Mouse (Mus musculus) left cerebral cortex, postnatal 14 days (tissue): ENCODE data around the gene Sema6d. TPM values are rescaled to one million over a fixed set of nuclear protein-coding genes. Genes with fewer than 3 reads are reported as not detected.
A peak's percentile ranks its signal among the peaks of the same experiment; 100 is the strongest.

ENCODE experiments used
- DNase-seq, 2 experiments: peaks; one replicate each; pipeline ENCODE4 v3.0.0; 2021 to 2022; ENCODE audit warnings: low spot score in 2 of 2, mixed read lengths in 1 of 2
- intact Hi-C: fragments of 180-260 bp; cut with DNase I; formaldehyde crosslinking; loops from one replicate; pipeline ENCODE4 v1.15.1; 2025
- long read RNA-seq, 2 experiments: library from polyadenylated mRNA; stranded (forward); transcript quantifications; one replicate each; pipeline ENCODE4 v2.0.0; 2021
- total RNA-seq, 2 experiments: library from RNA; stranded (reverse); gene quantifications; 2 replicates each; pipeline ENCODE4 v1.2.3; 2021

The Sema6d gene
- 10 to 100 TPM; 52.4 to 63.3 TPM for total RNA-seq
- long read RNA-seq, experiment 1, full-length matches to known transcripts = 2 of 17 reads
- long read RNA-seq, experiment 1, partial matches to known transcripts = 12 of 17 reads
- long read RNA-seq, experiment 1, other reads (novel, unspliced or antisense) = 3 of 17 reads
- long read RNA-seq, experiment 2, full-length matches to known transcripts = 1 of 12 reads
- long read RNA-seq, experiment 2, partial matches to known transcripts = 3 of 12 reads
- long read RNA-seq, experiment 2, other reads (novel, unspliced or antisense) = 8 of 12 reads

- DNase-seq = peak; percentile 12 to 43
Measured at GRCm38 (mm10) chr2:124089813-124090230, at the start of gene Sema6d. Gene Sema6d, plus strand, starts transcription at chr2:124089969.

GRCm38 (mm10) chr2:124059910-124060309, 29.9 kb upstream of the Sema6d start:
- no peak for DNase-seq
- intact Hi-C loops = no loop called here

More at GRCm38 (mm10) chr2:124089813-124090230, at the start of gene Sema6d:
- intact Hi-C loops = loop anchor here (2.0 to 10.0 kb wide), 3 partner anchors 779 to 1265 kb away; no protein-coding TSS in a partner anchor

GRCm38 (mm10) chr2:124068380-124068779, 21.4 kb upstream of the Sema6d start:
- intact Hi-C loops = no loop called here
- peak in 1 of 2 experiments; percentile 22 for DNase-seq

DNA sequence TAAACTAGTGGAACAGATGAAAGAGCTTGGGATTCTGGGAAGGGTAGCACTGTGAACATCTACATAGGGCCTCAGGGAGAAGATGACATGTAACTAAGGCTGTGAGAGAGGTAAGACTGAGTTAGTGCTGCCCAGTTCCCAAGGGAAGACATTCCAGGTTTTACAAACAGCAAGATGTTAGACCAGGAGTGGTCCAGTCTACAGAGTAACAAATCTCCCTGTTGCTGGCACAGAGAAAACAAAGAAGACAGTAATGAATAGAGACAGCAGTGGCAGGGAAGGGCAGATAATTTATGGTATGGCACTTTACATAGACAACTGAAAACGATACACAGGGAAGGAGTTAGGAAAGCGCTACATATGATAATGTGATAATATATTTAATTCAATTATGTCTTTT, 19.1 kb upstream of the Sema6d start:
- intact Hi-C loops = no loop called here
- DNase-seq = no peak

GRCm38 (mm10) chr2:124071380-124071779, 18.4 kb upstream of the Sema6d start:
- intact Hi-C loops = no loop called here
- no peak for DNase-seq

DNA sequence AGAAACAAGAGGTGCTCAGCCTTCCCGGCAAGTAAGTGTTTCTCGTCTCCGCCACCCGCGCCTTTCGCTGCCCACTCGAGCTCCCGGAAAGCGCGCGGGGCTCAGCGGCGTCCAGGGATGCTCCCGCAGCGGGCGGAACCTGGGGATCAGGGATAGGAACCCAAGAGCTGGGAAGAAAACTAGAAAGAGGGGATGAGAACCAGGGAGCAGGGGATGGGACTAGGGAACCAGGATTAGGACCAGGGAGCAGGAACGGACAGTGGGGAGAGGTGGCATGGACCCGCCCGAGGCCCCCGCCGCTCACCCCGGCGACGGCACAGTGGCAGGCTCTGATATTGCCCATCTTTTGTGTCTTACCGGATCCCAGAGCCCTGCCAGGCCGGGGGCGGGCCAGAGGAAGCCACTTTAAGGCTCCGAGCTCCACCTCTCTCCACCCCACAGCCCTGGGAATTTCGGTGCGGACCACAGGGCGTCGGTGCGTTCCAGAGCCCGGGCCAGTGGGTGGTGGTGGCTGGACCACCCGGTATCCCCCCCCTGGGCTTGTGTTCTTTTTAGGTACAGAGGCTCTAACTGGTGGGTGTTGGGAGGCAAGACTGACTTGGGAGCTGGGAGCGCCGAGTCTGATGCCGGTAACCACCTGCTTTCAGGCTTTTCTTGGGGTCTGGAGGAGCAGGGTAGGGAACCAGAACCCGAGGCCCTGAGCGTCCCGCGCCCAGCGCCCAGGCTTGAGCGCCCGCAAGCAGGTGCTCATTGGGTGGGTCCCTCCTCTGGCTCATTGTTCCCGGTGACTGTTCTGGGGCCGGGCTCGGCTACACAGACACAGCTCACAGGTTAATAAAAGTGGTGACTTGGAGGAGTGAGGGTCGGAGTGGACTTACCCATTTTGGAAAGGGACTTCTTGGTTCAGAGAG, 717 bp downstream of the Sema6d start:
- intact Hi-C loops = loop anchor here (2.0 to 10.0 kb wide), 3 partner anchors 780 to 1266 kb away; no protein-coding TSS in a partner anchor

GRCm38 (mm10) chr2:124099697-124100096, 9.9 kb downstream of the Sema6d start:
- intact Hi-C loops = loop anchor here (2.0 to 10.0 kb wide), 6 partner anchors 515 to 1275 kb away; no protein-coding TSS in a partner anchor

More for the DNA sequence above, 717 bp downstream of the Sema6d start:
- DNase-seq = peak; percentile 20 to 41

GRCm38 (mm10) chr2:124100486-124101200, 10.9 kb downstream of the Sema6d start:
- intact Hi-C loops = loop anchor here (2.0 to 10.0 kb wide), 4 partner anchors 514 to 1114 kb away; no protein-coding TSS in a partner anchor
- DNase-seq = peak; percentile 61 to 77

More at GRCm38 (mm10) chr2:124099697-124100096, 9.9 kb downstream of the Sema6d start:
- no peak for DNase-seq

DNA sequence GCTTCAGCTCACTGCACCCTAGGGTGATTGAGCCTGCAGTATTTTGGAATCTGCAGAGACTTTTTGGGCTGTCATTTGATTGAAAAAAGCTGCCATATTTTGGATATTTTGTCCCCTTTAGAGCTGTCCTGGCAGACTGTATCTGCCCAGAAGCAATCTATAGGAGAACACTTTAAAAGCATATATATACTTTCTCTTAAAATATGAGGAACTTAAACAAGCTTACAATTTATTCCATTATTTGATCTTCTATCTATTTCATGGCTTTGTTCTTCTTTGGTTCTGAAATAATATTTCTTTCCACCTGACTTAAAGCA, 11.4 kb downstream of the Sema6d start:
- no peak for DNase-seq
- intact Hi-C loops = loop anchor here (2.0 to 10.0 kb wide), 4 partner anchors 514 to 1114 kb away; no protein-coding TSS in a partner anchor

DNA sequence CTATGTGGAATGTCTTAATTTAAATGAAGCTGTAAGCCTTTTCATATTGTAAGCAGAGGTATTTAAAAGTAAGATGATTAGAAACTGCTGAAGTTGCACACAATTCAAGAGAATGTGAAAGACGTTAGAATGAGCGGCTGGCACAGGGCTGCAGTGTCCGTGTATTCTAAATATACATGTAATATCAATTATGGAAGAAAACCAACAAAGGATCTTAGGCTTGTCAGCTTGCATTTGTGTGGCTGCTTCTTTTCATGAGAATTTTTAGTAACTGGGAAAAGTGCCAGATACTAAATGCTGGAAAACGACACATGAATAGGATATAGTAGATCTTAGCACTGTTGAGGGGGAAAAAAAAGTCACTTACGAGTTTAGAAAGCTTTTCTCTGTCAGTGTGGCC, 11.8 kb downstream of the Sema6d start:
- DNase-seq = peak; percentile 7 to 34
- intact Hi-C loops = loop anchor here (2.0 to 10.0 kb wide), 4 partner anchors 513 to 1113 kb away; no protein-coding TSS in a partner anchor

GRCm38 (mm10) chr2:124103277-124103676, 13.5 kb downstream of the Sema6d start:
- intact Hi-C loops = loop anchor here (10.0 kb wide), 3 partner anchors 512 to 1112 kb away; no protein-coding TSS in a partner anchor
- DNase-seq = no peak

DNA sequence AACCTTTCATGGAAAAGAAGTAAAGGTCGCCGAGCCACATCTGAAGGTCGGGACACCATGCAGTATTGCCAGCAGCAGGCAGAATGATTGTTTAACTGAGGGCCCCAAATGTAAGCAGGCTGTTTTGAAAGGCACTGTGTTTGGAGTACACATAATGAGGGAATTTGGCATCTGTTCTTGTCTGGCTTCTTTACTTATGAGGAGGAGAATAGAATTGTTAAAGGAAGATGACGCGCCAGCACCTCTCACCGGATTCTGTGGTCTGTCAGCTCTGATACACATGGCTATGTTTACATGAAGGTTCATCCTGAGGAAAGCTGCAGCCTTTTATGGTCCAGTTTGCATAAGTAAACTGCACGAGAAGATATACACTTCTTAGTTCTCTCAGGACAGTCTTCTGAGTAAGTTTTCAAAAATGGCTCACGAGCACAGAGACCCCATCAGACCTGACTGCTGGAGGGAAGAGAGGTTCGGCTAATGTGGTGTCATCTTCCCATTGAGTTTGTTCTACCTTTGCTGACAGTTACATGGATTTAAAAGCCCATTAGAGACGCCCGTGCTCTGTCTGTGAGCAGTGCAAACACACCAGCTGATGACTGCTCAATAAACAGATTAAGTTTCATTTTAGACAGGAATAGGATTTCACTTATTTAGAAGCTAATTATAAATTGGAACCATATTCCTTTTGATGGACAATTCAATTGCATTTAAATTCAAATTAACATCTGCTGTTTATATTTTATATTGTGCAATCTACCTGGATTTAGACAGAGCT, 28.9 kb downstream of the Sema6d start:
- intact Hi-C loops = no loop called here
- no peak for DNase-seq

GRCm38 (mm10) chr2:124120355-124120754, 30.6 kb downstream of the Sema6d start:
- DNase-seq = no peak
- intact Hi-C loops = no loop called here

GRCm38 (mm10) chr2:124121539-124121938, 31.8 kb downstream of the Sema6d start:
- intact Hi-C loops = no loop called here
- no peak for DNase-seq

GRCm38 (mm10) chr2:124125504-124125903, 35.7 kb downstream of the Sema6d start:
- DNase-seq = no peak
- intact Hi-C loops = no loop called here

DNA sequence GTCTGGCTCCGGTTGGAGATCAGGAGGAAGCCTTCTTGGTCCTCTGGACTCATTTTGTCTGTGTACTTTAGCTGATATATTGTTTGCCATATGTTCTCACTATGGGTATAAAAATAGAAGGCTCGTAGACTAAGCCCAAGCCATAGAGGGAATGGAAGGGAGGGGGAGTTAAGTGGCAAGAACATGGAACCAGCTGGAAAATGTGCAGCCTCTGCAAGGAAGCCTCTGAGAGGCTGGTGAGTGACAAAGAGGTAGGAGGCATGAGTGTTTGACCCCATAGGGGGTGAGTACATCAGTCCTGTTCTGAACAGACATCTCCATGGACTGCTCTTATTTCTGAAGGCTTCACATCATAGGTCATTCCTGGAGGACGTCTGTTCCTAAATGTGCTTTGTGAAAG, 37.1 kb downstream of the Sema6d start:
- DNase-seq = peak in 1 of 2 experiments; percentile 41

GRCm38 (mm10) chr2:124130876-124131275, 41.1 kb downstream of the Sema6d start:
- DNase-seq = no peak
- intact Hi-C loops = no loop called here

More for the DNA sequence above, 37.1 kb downstream of the Sema6d start:
- intact Hi-C loops = no loop called here

DNA sequence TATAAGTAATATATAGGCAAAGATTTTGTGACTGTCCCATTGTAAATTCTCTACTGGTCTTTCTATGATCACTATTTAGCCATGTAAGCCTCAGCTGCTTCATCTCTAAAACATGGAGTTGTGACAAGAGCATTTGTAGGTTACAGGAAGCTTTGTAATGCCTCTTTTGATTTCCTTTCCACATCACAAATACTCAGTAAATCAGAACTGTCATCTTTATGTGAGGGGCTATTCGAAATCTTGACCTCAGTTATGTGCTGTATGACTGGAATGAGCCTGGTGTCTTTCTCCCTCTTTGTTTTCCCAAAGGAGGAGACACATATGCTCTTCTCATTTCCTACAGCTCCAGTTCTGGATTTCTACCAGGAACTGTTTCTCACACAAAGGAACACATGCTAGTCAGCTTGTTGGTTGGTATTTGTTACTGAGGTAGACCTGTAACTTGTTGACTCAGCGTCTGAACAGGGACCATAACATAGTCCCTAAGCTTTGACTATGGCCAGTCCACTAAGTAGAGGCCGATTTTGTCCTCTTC, 51.8 kb downstream of the Sema6d start:
- no peak for DNase-seq
- intact Hi-C loops = no loop called here
